Mouse (Mus musculus): ENCODE results near the gene Dnajc1.

- TF ChIP-seq CHD1 (IDR thresholded peaks at IDR 0.05; ENCODE audit: low read depth, low read length) (no peak), MAFK (IDR thresholded peaks at IDR 0.05; ENCODE audit: borderline replicate concordance, low read depth, low read length) (no peak), CTCF (IDR thresholded peaks at IDR 0.05 in 2 of 3, conservative IDR thresholded peaks at IDR 0.05 in 1 of 3; ENCODE audit: control insufficient read depth in 1 of 3, insufficient read depth in 1 of 3, low read depth in 2 of 3, low read length in 3 of 3, poor library complexity in 1 of 3, severe bottlenecking in 1 of 3) (no peak), SMC3 (IDR thresholded peaks at IDR 0.05; ENCODE audit: low read depth, low read length) (no peak), CHD2 (IDR thresholded peaks at IDR 0.05; ENCODE audit: low read length) (no peak), EP300 (IDR thresholded peaks at IDR 0.05; ENCODE audit: low read depth in 1 of 2, low read length in 2 of 2) (no peak), GABPA (IDR thresholded peaks at IDR 0.05; ENCODE audit: low read depth, low read length) (no peak), SIN3A (IDR thresholded peaks at IDR 0.05; ENCODE audit: low read length) (no peak)
These were observed 40.0 kb downstream of the Dnajc1 start for GRCm38 (mm10) chr2:18352620-18353019.

Measured in MEL (cell line).